Mouse (Mus musculus) heart, adult 11 months (tissue): ENCODE results near the gene Rnf144b.

Experiments used
- DNase-seq: peaks from one replicate; pipeline ENCODE4 v3.0.0; 2022

Rnf144b gene

GRCm38 (mm10) chr13:47182366-47182765, 59.9 kb downstream of the Rnf144b start:
- DNase-seq, result no peak

- DNase-seq, result no peak
These were observed 60.7 kb downstream of the Rnf144b start for GRCm38 (mm10) chr13:47183033-47183730.

- peak; percentile 88 for DNase-seq
These were observed 61.3 kb downstream of the Rnf144b start for GRCm38 (mm10) chr13:47183771-47184170.

- no peak for DNase-seq
These were observed 65.4 kb downstream of the Rnf144b start for GRCm38 (mm10) chr13:47187836-47188235.

GRCm38 (mm10) chr13:47189971-47190370, 67.5 kb downstream of the Rnf144b start:
- peak; percentile 97 for DNase-seq

GRCm38 (mm10) chr13:47192200-47192599, 69.7 kb downstream of the Rnf144b start:
- DNase-seq, result no peak

- DNase-seq, result no peak
These were observed 70.3 kb downstream of the Rnf144b start for GRCm38 (mm10) chr13:47192771-47193170.

- peak; percentile 99 for DNase-seq
These were observed 71.1 kb downstream of the Rnf144b start for GRCm38 (mm10) chr13:47193326-47194153.

GRCm38 (mm10) chr13:47194695-47195094, 72.2 kb downstream of the Rnf144b start:
- DNase-seq, result peak; percentile 92

GRCm38 (mm10) chr13:47195491-47195890, 73.0 kb downstream of the Rnf144b start:
- no peak for DNase-seq

GRCm38 (mm10) chr13:47200011-47200670, 77.7 kb downstream of the Rnf144b start:
- peak; percentile 97 for DNase-seq

GRCm38 (mm10) chr13:47201962-47202624, 79.6 kb downstream of the Rnf144b start:
- peak; percentile 97 for DNase-seq

- DNase-seq, result peak; percentile 82
These were observed 88.0 kb downstream of the Rnf144b start for GRCm38 (mm10) chr13:47210496-47210895.

GRCm38 (mm10) chr13:47210992-47211391, 88.5 kb downstream of the Rnf144b start:
- peak; percentile 61 for DNase-seq

- DNase-seq, result peak; percentile 79
These were observed 89.1 kb downstream of the Rnf144b start for GRCm38 (mm10) chr13:47211581-47211980.

GRCm38 (mm10) chr13:47213817-47214216, 91.4 kb downstream of the Rnf144b start:
- peak; percentile 67 for DNase-seq

- peak; percentile 96 for DNase-seq
These were observed 92.4 kb downstream of the Rnf144b start for GRCm38 (mm10) chr13:47214895-47215294.

- DNase-seq, result peak; percentile 92
These were observed 93.5 kb downstream of the Rnf144b start for GRCm38 (mm10) chr13:47215815-47216585.

- DNase-seq, result peak; percentile 94
These were observed 94.7 kb downstream of the Rnf144b start for GRCm38 (mm10) chr13:47217107-47217571.

GRCm38 (mm10) chr13:47218351-47218750, 95.9 kb downstream of the Rnf144b start:
- peak; percentile 91 for DNase-seq

GRCm38 (mm10) chr13:47220426-47220825, 98.0 kb downstream of the Rnf144b start:
- DNase-seq, result peak; percentile 58
